Mouse (Mus musculus): ENCODE measurements around the gene Dhx34. TPM values are rescaled to one million over a fixed set of nuclear protein-coding genes. Genes with fewer than 3 reads are reported as not detected.

Gene Dhx34
- polyA plus RNA-seq, 1 experiment from 2014 or later = 11.6 TPM

DNA sequence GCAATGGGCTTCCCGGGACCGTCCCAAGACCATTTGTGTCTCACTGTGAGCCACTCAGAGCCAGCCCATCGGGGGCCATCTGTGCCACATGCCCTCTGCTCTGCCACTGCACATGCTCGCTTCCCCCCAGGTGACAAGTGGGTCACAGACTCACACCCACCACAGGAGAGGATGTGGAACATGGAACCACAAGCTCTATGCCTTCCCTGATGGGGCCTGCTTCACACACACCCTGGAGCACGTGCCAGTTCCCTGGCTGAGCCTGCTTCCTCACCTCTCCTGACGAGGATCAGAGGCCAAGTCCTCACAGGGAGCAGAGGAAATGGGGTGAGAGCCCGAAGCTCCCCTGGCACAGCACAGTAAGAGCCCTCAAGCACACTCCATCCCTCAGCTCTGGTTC is 14.8 kb downstream of the Dhx34 start:
- no peaks in the 10 kb centered on the region for H3K4me1 ChIP-seq (ENCODE audit: control insufficient read depth, insufficient read depth, low read length)
- H3K27ac ChIP-seq (replicated peaks; ENCODE audit: low read depth, low read length) = no peak overlapping the region
- no peak overlapping the region for H3K4me3 ChIP-seq (replicated peaks; ENCODE audit: low read depth, low read length)
- no peak for ATAC-seq (ENCODE audit: low FRiP score, low TSS enrichment)
- no peak overlapping the region for H3K9ac ChIP-seq (replicated peaks; ENCODE audit: low read length)
- peaks cover 91% of the 10 kb centered on the region for H3K36me3 ChIP-seq (ENCODE audit: control insufficient read depth, insufficient read depth, low read length)
- no peaks in the 10 kb centered on the region for H3K27me3 ChIP-seq (ENCODE audit: control insufficient read depth, insufficient read depth, low read length)
- no peak overlapping the region for H3K4me2 ChIP-seq (ENCODE audit: low read length)
- WGBS = 83% methylated on average over 7 of the region's 7 CpGs
- H3K9me3 ChIP-seq (ENCODE audit: control insufficient read depth, low read length) = no peaks in the 10 kb centered on the region
- no peak for DNase-seq

DNA sequence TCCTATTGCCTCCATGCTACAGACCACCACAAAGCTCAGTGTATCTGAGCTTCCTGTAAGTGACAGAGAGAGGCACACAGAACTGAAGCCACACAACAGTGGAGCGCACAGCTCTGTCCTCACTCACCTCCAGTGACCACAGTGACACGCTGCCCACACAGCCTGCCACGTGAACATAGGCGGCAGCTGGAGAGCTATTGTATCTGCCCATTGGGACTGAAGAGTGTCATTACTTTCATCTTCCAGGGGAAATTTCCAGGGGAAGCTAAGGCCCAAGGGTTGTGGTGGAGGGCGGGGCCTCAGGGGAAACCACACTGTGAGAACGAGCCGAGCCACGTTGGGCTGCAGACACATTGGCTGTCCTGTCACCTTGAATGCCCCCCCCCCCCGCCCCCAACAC is 17.0 kb downstream of the Dhx34 start:
- Histone ChIP-seq H3K9me3 (ENCODE audit: control insufficient read depth, low read length) (no peaks in the 10 kb centered on the region), H3K27me3 (ENCODE audit: control insufficient read depth, insufficient read depth, low read length) (no peaks in the 10 kb centered on the region), H3K27ac (replicated peaks; ENCODE audit: low read depth, low read length) (no peak overlapping the region), H3K4me1 (ENCODE audit: control insufficient read depth, insufficient read depth, low read length) (no peaks in the 10 kb centered on the region), H3K36me3 (ENCODE audit: control insufficient read depth, insufficient read depth, low read length) (peaks cover 89% of the 10 kb centered on the region), H3K9ac (replicated peaks; ENCODE audit: low read length) (no peak overlapping the region), H3K4me3 (replicated peaks; ENCODE audit: low read depth, low read length) (no peak overlapping the region), H3K4me2 (ENCODE audit: low read length) (no peak overlapping the region)
- WGBS = 80% methylated on average over 9 of the region's 9 CpGs
- ATAC-seq (ENCODE audit: low FRiP score, low TSS enrichment) (no peak), DNase-seq (no peak)

DNA sequence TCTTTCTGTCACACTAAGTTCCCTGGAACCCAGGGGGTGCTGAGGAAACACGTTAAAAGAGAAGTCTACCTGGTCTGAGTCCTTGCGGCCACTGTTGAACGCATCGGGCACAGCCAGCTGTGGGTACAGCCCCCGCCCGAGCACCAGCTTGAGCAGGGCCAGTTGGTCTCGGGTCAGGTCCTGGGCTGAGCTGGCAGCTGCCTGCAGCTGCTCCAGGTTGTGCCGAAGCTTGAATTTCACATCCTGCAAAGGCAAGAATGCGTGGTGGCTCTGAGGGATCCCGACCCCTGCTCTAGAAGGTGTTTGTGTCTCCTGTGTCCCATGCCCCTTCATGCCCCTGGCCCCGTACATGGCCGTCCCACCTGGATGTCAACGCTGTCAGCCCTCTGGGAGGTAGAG is 18.3 kb downstream of the Dhx34 start:
- Histone ChIP-seq H3K27me3 (ENCODE audit: control insufficient read depth, insufficient read depth, low read length) (no peaks in the 10 kb centered on the region), H3K9ac (replicated peaks; ENCODE audit: low read length) (no peak overlapping the region), H3K27ac (replicated peaks; ENCODE audit: low read depth, low read length) (no peak overlapping the region), H3K4me2 (ENCODE audit: low read length) (no peak overlapping the region), H3K9me3 (ENCODE audit: control insufficient read depth, low read length) (no peaks in the 10 kb centered on the region), H3K4me1 (ENCODE audit: control insufficient read depth, insufficient read depth, low read length) (no peaks in the 10 kb centered on the region), H3K36me3 (ENCODE audit: control insufficient read depth, insufficient read depth, low read length) (peaks cover 88% of the 10 kb centered on the region), H3K4me3 (replicated peaks; ENCODE audit: low read depth, low read length) (no peak overlapping the region)
- no peak for ATAC-seq (ENCODE audit: low FRiP score, low TSS enrichment)
- 94% methylated on average over 13 of the region's 13 CpGs for WGBS
- DNase-seq = no peak

DNA sequence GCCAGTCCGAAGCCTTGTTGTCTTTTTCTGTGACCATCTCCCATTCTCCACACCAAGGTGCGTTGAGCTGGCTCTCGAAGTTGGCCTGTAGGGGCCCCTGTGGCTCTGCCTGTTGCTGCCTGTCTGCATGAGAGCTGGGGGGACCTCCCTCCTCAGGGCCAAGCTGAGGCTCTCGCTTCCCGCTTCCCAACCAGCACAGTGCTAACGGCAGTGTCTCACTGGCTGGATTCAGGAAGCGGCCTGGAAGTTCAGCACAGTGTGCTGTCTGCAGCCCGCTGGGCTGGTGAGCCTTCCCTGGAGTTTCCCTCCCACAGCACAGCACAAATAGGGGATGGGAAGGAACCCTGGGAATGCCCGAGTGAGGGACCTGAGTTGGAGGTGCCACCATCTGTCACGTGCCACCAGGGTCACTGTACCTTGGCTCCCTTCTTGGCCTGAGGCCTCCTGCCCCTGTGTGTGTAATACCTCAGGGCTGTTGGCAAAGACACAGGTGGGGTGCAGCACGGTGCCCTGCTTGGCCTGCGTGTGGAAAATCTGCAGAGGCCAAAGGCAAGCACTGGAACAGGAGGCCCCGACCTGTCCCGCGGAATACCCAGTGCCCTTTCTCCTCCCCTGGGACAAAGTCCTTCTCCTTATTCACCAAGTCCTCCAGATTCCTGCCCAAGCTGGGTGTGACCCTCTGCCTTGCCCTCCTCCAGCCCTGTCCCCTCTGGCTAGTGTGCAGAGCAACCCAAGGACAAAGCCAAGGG is 18.9 kb downstream of the Dhx34 start:
- H3K27ac ChIP-seq (replicated peaks; ENCODE audit: low read depth, low read length) = no peak overlapping the region
- peaks cover 91% of the 10 kb centered on the region for H3K36me3 ChIP-seq (ENCODE audit: control insufficient read depth, insufficient read depth, low read length)
- H3K9ac ChIP-seq (replicated peaks; ENCODE audit: low read length) = no peak overlapping the region
- no peak overlapping the region for H3K4me2 ChIP-seq (ENCODE audit: low read length)
- WGBS = 85% methylated on average over 15 of the region's 15 CpGs
- DNase-seq (no peak), ATAC-seq (ENCODE audit: low FRiP score, low TSS enrichment) (no peak)
- H3K4me1 ChIP-seq (ENCODE audit: control insufficient read depth, insufficient read depth, low read length) = no peaks in the 10 kb centered on the region
- H3K27me3 ChIP-seq (ENCODE audit: control insufficient read depth, insufficient read depth, low read length) = no peaks in the 10 kb centered on the region
- H3K4me3 ChIP-seq (replicated peaks; ENCODE audit: low read depth, low read length) = no peak overlapping the region
- H3K9me3 ChIP-seq (ENCODE audit: control insufficient read depth, low read length) = no peaks in the 10 kb centered on the region

- no peak for ATAC-seq (ENCODE audit: low FRiP score, low TSS enrichment)
- no peak overlapping the region for H3K4me3 ChIP-seq (replicated peaks; ENCODE audit: low read depth, low read length)
- H3K36me3 ChIP-seq (ENCODE audit: control insufficient read depth, insufficient read depth, low read length) = peaks cover 94% of the 10 kb centered on the region
- H3K27ac ChIP-seq (replicated peaks; ENCODE audit: low read depth, low read length) = no peak overlapping the region
- DNase-seq = no peak
- H3K9ac ChIP-seq (replicated peaks; ENCODE audit: low read length) = no peak overlapping the region
- no peaks in the 10 kb centered on the region for H3K9me3 ChIP-seq (ENCODE audit: control insufficient read depth, low read length)
- H3K4me1 ChIP-seq (ENCODE audit: control insufficient read depth, insufficient read depth, low read length) = no peaks in the 10 kb centered on the region
- H3K27me3 ChIP-seq (ENCODE audit: control insufficient read depth, insufficient read depth, low read length) = no peaks in the 10 kb centered on the region
- no peak overlapping the region for H3K4me2 ChIP-seq (ENCODE audit: low read length)
- 93% methylated on average over 6 of the region's 6 CpGs for WGBS
Observed at GRCm38 (mm10) chr7:16201136-16201535, 20.7 kb downstream of the Dhx34 start.

DNA sequence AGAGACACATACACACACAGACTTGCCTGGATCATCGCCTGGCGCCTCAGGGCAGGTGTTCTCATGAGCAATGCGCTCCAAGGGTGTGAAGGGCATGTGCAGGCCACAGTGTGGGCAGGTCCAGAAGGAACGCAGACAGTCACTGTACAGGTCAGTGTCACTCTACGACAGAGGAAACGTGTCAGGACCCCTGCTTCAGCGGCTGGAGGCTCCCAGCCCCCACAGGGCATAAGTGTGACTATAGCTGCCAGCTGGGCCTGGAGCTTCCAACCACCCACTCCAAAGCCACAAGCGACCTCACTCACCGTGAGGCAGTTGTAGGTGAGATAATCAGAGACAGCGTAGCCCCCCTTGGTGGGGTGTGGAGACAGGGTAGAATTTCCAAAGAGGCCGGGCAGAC is 23.3 kb downstream of the Dhx34 start:
- no peak for ATAC-seq (ENCODE audit: low FRiP score, low TSS enrichment)
- no peak overlapping the region for H3K4me3 ChIP-seq (replicated peaks; ENCODE audit: low read depth, low read length)
- no peak overlapping the region for H3K4me2 ChIP-seq (ENCODE audit: low read length)
- no peaks in the 10 kb centered on the region for H3K4me1 ChIP-seq (ENCODE audit: control insufficient read depth, insufficient read depth, low read length)
- no peak for DNase-seq
- H3K9ac ChIP-seq (replicated peaks; ENCODE audit: low read length) = no peak overlapping the region
- 92% methylated on average over 11 of the region's 11 CpGs for WGBS
- no peaks in the 10 kb centered on the region for H3K9me3 ChIP-seq (ENCODE audit: control insufficient read depth, low read length)
- H3K36me3 ChIP-seq (ENCODE audit: control insufficient read depth, insufficient read depth, low read length) = peaks cover 75% of the 10 kb centered on the region
- H3K27ac ChIP-seq (replicated peaks; ENCODE audit: low read depth, low read length) = no peak overlapping the region
- no peaks in the 10 kb centered on the region for H3K27me3 ChIP-seq (ENCODE audit: control insufficient read depth, insufficient read depth, low read length)

DNA sequence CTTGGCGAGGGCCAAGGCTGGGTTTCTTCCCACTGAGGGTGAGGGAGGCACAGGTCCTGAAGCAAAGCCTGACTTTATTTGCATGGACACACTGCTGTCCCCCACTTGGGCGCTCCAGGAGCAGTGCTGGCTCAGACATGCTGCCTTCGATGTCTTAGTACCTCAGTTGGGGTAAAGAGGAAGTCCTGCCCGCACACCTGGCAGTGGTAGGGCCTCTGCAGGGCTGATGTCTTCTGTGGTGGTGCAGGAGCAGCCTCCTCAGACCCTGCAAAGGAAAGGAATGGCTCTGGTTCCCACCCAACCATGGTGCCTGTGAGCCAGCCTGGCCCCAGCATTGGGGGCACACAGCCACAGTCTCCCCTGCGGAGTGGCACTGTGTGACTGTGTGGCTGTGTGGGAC is 24.7 kb downstream of the Dhx34 start:
- no peak for ATAC-seq (ENCODE audit: low FRiP score, low TSS enrichment)
- Histone ChIP-seq H3K36me3 (ENCODE audit: control insufficient read depth, insufficient read depth, low read length) (peaks cover 61% of the 10 kb centered on the region), H3K9ac (replicated peaks; ENCODE audit: low read length) (no peak overlapping the region)

GRCm38 (mm10) chr7:16196616-16197015 is 25.2 kb downstream of the Dhx34 start:
- DNase-seq (no peak), ATAC-seq (ENCODE audit: low FRiP score, low TSS enrichment) (no peak)
- Histone ChIP-seq H3K4me2 (ENCODE audit: low read length) (no peak overlapping the region), H3K9me3 (ENCODE audit: control insufficient read depth, low read length) (no peaks in the 10 kb centered on the region), H3K4me1 (ENCODE audit: control insufficient read depth, insufficient read depth, low read length) (no peaks in the 10 kb centered on the region), H3K27me3 (ENCODE audit: control insufficient read depth, insufficient read depth, low read length) (no peaks in the 10 kb centered on the region), H3K4me3 (replicated peaks; ENCODE audit: low read depth, low read length) (no peak overlapping the region), H3K36me3 (ENCODE audit: control insufficient read depth, insufficient read depth, low read length) (peaks cover 56% of the 10 kb centered on the region), H3K27ac (replicated peaks; ENCODE audit: low read depth, low read length) (no peak overlapping the region), H3K9ac (replicated peaks; ENCODE audit: low read length) (no peak overlapping the region)
- WGBS = 81% methylated on average over 6 of the region's 6 CpGs

More for the DNA sequence above, 24.7 kb downstream of the Dhx34 start:
- 88% methylated on average over 5 of the region's 5 CpGs for WGBS
- no peak for DNase-seq
- Histone ChIP-seq H3K27ac (replicated peaks; ENCODE audit: low read depth, low read length) (no peak overlapping the region), H3K4me3 (replicated peaks; ENCODE audit: low read depth, low read length) (no peak overlapping the region), H3K4me2 (ENCODE audit: low read length) (no peak overlapping the region), H3K4me1 (ENCODE audit: control insufficient read depth, insufficient read depth, low read length) (no peaks in the 10 kb centered on the region), H3K9me3 (ENCODE audit: control insufficient read depth, low read length) (no peaks in the 10 kb centered on the region), H3K27me3 (ENCODE audit: control insufficient read depth, insufficient read depth, low read length) (no peaks in the 10 kb centered on the region)

DNA sequence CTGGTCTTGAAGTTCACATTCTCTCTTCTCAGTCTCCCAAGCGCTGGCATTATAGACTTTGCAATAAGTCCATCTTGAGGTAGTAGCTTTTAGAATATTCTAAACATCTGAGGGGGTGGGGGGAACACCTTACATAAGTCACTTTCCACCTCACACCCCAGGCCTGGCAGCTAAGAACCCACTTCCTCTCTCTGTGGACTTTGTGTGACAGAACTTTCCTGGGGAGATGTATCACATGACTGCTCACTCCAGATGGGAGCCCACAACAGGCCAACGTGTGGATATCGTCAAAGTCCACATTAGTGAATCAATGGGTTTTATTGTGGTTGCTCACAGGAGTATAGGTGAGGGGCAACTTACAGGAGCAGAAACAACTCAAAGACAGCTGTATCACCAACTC is 28.1 kb downstream of the Dhx34 start:
- H3K27me3 ChIP-seq (ENCODE audit: control insufficient read depth, insufficient read depth, low read length) = no peaks in the 10 kb centered on the region
- H3K4me1 ChIP-seq (ENCODE audit: control insufficient read depth, insufficient read depth, low read length) = no peaks in the 10 kb centered on the region

More for the DNA sequence above, 28.1 kb downstream of the Dhx34 start:
- H3K36me3 ChIP-seq (ENCODE audit: control insufficient read depth, insufficient read depth, low read length) = peaks cover 29% of the 10 kb centered on the region
- no peak overlapping the region for H3K4me3 ChIP-seq (replicated peaks; ENCODE audit: low read depth, low read length)
- H3K9me3 ChIP-seq (ENCODE audit: control insufficient read depth, low read length) = no peaks in the 10 kb centered on the region
- no peak overlapping the region for H3K27ac ChIP-seq (replicated peaks; ENCODE audit: low read depth, low read length)
- 60% methylated on average over 3 of the region's 3 CpGs for WGBS
- H3K9ac ChIP-seq (replicated peaks; ENCODE audit: low read length) = no peak overlapping the region
- no peak overlapping the region for H3K4me2 ChIP-seq (ENCODE audit: low read length)
- DNase-seq = no peak
- no peak for ATAC-seq (ENCODE audit: low FRiP score, low TSS enrichment)

All from midbrain, embryonic 14.5 days (tissue).